Mouse (Mus musculus): ENCODE measurements at regions not wholly inside any gene's neighbourhood (a gene's known extent, or its start where the extent isn't known, plus 50 kb on each side); places are given as distances from the start of the nearest gene placed in this dataset.

GRCm38 (mm10) chr9:46476516-46476915, 156.7 kb upstream of the 4931429L15Rik start:
- CTCF ChIA-PET, result no interaction called here
- POLR2A ChIA-PET, result interaction anchor here in 1 of 4 experiments (0.6 kb wide), 1 partner anchor 28 kb away, joined by 6 read pairs; no protein-coding TSS in a partner anchor

GRCm38 (mm10) chr9:46473681-46474080, 153.9 kb upstream of the 4931429L15Rik start:
- ChIA-PET CTCF (no interaction called here), POLR2A (no interaction called here)

- ChIA-PET CTCF (interaction anchor here in 1 of 4 experiments (0.6 kb wide), 1 partner anchor 28 kb away, joined by 6 read pairs; no protein-coding TSS in a partner anchor), POLR2A (interaction anchor here in 1 of 4 experiments (0.9 kb wide), 1 partner anchor 12 kb away, joined by 4 read pairs; no protein-coding TSS in a partner anchor)
Measured at GRCm38 (mm10) chr9:46469521-46469920, 149.7 kb upstream of the 4931429L15Rik start.

- ChIA-PET POLR2A (no interaction called here), CTCF (no interaction called here)
Measured at GRCm38 (mm10) chr9:46468306-46468705, 148.5 kb upstream of the 4931429L15Rik start.

- POLR2A ChIA-PET, result interaction anchor here in 1 of 4 experiments (0.6 to 1.1 kb wide), 2 partner anchors 72 to 745 kb away, joined by 3 to 4 read pairs; no protein-coding TSS in a partner anchor
Measured at GRCm38 (mm10) chr9:46467671-46468070, 147.9 kb upstream of the 4931429L15Rik start.

GRCm38 (mm10) chr9:46462681-46463080, 142.9 kb upstream of the 4931429L15Rik start:
- ChIA-PET CTCF (interaction anchor here in 1 of 4 experiments (0.7 kb wide), 1 partner anchor 1142 kb away, joined by 3 read pairs; no protein-coding TSS in a partner anchor), POLR2A (no interaction called here)

More at GRCm38 (mm10) chr9:46467671-46468070, 147.9 kb upstream of the 4931429L15Rik start:
- CTCF ChIA-PET, result interaction anchor here in 1 of 4 experiments (0.6 kb wide), 1 partner anchor 99 kb away, joined by 7 read pairs; no protein-coding TSS in a partner anchor

GRCm38 (mm10) chr9:46457945-46458344, 138.2 kb upstream of the 4931429L15Rik start:
- ChIA-PET POLR2A (interaction anchor here in 1 of 4 experiments (0.6 kb wide), 1 partner anchor 156 kb away, joined by 3 read pairs; no protein-coding TSS in a partner anchor), CTCF (no interaction called here)

GRCm38 (mm10) chr9:46454807-46455610, 135.2 kb upstream of the 4931429L15Rik start:
- ChIA-PET CTCF (interaction anchor here in 1 of 4 experiments (0.6 kb wide), 1 partner anchor 350 kb away, joined by 5 read pairs; no protein-coding TSS in a partner anchor), POLR2A (interaction anchor here in 1 of 4 experiments (0.9 kb wide), 1 partner anchor 11 kb away, joined by 5 read pairs; no protein-coding TSS in a partner anchor)

GRCm38 (mm10) chr9:46443191-46444095, 123.7 kb upstream of the 4931429L15Rik start:
- ChIA-PET CTCF (interaction anchor here in 2 of 4 experiments (0.6 to 1.4 kb wide), 8 partner anchors 10 to 1754 kb away, joined by 3 to 4 read pairs (median 3); no protein-coding TSS in a partner anchor), POLR2A (interaction anchor here in 2 of 4 experiments (0.6 to 2.9 kb wide), 5 partner anchors 12 to 437 kb away, joined by 3 to 11 read pairs (median 3); no protein-coding TSS in a partner anchor)

- ChIA-PET CTCF (interaction anchor here in 2 of 4 experiments (0.8 to 1.4 kb wide), 7 partner anchors 9 to 411 kb away, joined by 3 to 4 read pairs (median 3); no protein-coding TSS in a partner anchor), POLR2A (interaction anchor here in 2 of 4 experiments (0.8 to 2.9 kb wide), 4 partner anchors 9 to 26 kb away, joined by 3 to 11 read pairs (median 4); no protein-coding TSS in a partner anchor)
Measured at GRCm38 (mm10) chr9:46442739-46443181, 123.0 kb upstream of the 4931429L15Rik start.

- CTCF ChIA-PET, result interaction anchor here in 1 of 4 experiments (0.7 kb wide), 1 partner anchor 251 kb away, joined by 3 read pairs; no protein-coding TSS in a partner anchor
- POLR2A ChIA-PET, result no interaction called here
Measured at GRCm38 (mm10) chr9:46440226-46440625, 120.4 kb upstream of the 4931429L15Rik start.

- ChIA-PET CTCF (no interaction called here), POLR2A (no interaction called here)
Measured at GRCm38 (mm10) chr9:46434700-46435099, 114.9 kb upstream of the 4931429L15Rik start.

- ChIA-PET POLR2A (interaction anchor here in 2 of 4 experiments (1.2 to 2.0 kb wide), 2 partner anchors 8 to 15 kb away, joined by 3 to 5 read pairs; no protein-coding TSS in a partner anchor), CTCF (interaction anchor here in 1 of 4 experiments (1.0 to 1.1 kb wide), 3 partner anchors 8 to 41 kb away, joined by 3 read pairs; no protein-coding TSS in a partner anchor)
Measured at GRCm38 (mm10) chr9:46433716-46434115, 113.9 kb upstream of the 4931429L15Rik start.

GRCm38 (mm10) chr9:46431053-46431452, 111.3 kb upstream of the 4931429L15Rik start:
- CTCF ChIA-PET, result no interaction called here
- POLR2A ChIA-PET, result interaction anchor here in 3 of 4 experiments (1.0 to 1.5 kb wide), 4 partner anchors 12 to 15 kb away, joined by 3 read pairs; no protein-coding TSS in a partner anchor

GRCm38 (mm10) chr9:46423184-46423967, 103.6 kb upstream of the 4931429L15Rik start:
- ChIA-PET POLR2A (interaction anchor here in 1 of 4 experiments (0.5 kb wide), 1 partner anchor 224 kb away, joined by 3 read pairs; no protein-coding TSS in a partner anchor), CTCF (no interaction called here)

GRCm38 (mm10) chr9:46421688-46422274, 102.0 kb upstream of the 4931429L15Rik start:
- CTCF ChIA-PET, result no interaction called here

GRCm38 (mm10) chr9:46411686-46412085, 91.9 kb upstream of the 4931429L15Rik start:
- ChIA-PET POLR2A (no interaction called here), CTCF (interaction anchor here in 1 of 4 experiments (1.0 kb wide), 1 partner anchor 10 kb away, joined by 3 read pairs; no protein-coding TSS in a partner anchor)

More at GRCm38 (mm10) chr9:46421688-46422274, 102.0 kb upstream of the 4931429L15Rik start:
- POLR2A ChIA-PET, result no interaction called here
